Mouse (Mus musculus) lung, adult 2 months (tissue): ENCODE measurements around the gene Msto1. TPM values are rescaled to one million over a fixed set of nuclear protein-coding genes. Genes with fewer than 3 reads are reported as not detected.
A peak's percentile ranks its signal among the peaks of the same experiment; 100 is the strongest.
"Not testable (repeated sequence)": the region's sequence is repeated elsewhere in the genome, so short reads cannot be mapped to it uniquely, and the experiment has no call there.

ENCODE experiments used
- DNase-seq: peaks from one replicate; pipeline ENCODE4 v3.0.0; 2022
- H3K4me1 ChIP-seq: fragments of 200-500 bp; 2 replicates; pipeline ENCODE4 v1.6.1; 2011; ENCODE audit warnings: low read length; ENCODE audit not compliant: control insufficient read depth, insufficient read depth
- H3K4me3 ChIP-seq: fragments of 200-500 bp; replicated peaks from 2 replicates; pipeline ENCODE3; 2011; ENCODE audit warnings: low read depth, mild to moderate bottlenecking, control low read depth, low read length; ENCODE audit errors: extremely low read depth
- CTCF ChIP-seq: fragments of 200-500 bp; IDR thresholded peaks from 2 replicates; pipeline ENCODE4 v1.5.1; 2011; ENCODE audit warnings: mild to moderate bottlenecking, low read length, control low read depth; ENCODE audit not compliant: insufficient read depth
- POLR2A ChIP-seq: fragments of 200-500 bp; IDR thresholded peaks from 2 replicates; pipeline ENCODE4 v1.6.1; 2011; ENCODE audit warnings: low read depth, mild to moderate bottlenecking, control low read depth, low read length, borderline replicate concordance; ENCODE audit errors: extremely low read depth
- WGBS: fragments of 180-500 bp; shearing (Covaris S2); methylation state at CpG from one replicate; pipeline ENCODE4 v1.1.7; 2018; 5-methylcytosine and 5-hydroxymethylcytosine counted together
- polyA plus RNA-seq: library from polyadenylated mRNA; depleted of rRNA; stranded (reverse); fragments of >200 nt; gene quantifications from 2 replicates; pipeline ENCODE4 v1.2.3, GENCODE M21; 2012; rRNA removed

The Msto1 gene
- polyA plus RNA-seq: 24.7 and 33.7 TPM in 2 replicates

- peak; percentile 90 for DNase-seq
- WGBS: under 1% methylated on average over 62 of the region's 62 CpGs
- TF ChIP-seq CTCF (no peak), POLR2A (peak; percentile 96)
- Histone ChIP-seq H3K4me1 (no peaks in the 10 kb centered on the region; the same call in 1 of the 2 replicates), H3K4me3 (peak within 1 kb of the TSS; percentile 87)
These were observed at the start of gene Msto1 for GRCm38 (mm10) chr3:88913511-88914383. Gene Msto1 (minus strand): TSS chr3:88913999.

- H3K4me3 ChIP-seq, H3K4me1 ChIP-seq, DNase-seq: not testable (repeated sequence)
These were observed 49.4 kb upstream of the Msto1 start for GRCm38 (mm10) chr3:88963211-88963610.

DNA sequence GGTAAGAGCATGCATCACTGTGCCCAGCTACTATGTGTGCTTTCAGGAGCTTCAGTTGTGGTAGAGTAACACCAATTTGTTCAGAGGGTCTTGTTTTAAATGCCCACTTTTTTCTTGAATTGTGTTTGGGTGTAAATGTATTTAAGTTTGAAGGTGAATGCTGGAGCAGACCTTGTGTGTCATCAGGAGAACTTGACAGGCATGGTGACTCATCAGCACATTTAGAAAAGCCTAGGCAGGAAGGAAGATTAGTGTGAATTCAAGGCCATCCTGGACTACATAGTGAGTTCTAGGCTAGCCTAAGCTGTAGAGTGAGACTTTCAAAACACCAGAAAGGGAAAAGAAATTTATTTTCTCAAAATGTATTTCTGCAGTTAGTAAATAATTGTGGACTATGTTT, 39.9 kb upstream of the Msto1 start:
- Histone ChIP-seq H3K4me1 (peaks cover 8% of the 10 kb centered on the region), H3K4me3 (no peak overlapping the region)
- no peak for DNase-seq
- TF ChIP-seq CTCF (no peak), POLR2A (no peak)

- TF ChIP-seq CTCF: no peak
- no peak for TF ChIP-seq POLR2A
- no peak overlapping the region for H3K4me3 ChIP-seq
- peaks cover 8% of the 10 kb centered on the region for H3K4me1 ChIP-seq
- no peak for DNase-seq
- WGBS: 59% methylated on average over 4 of the region's 4 CpGs
These were observed 39.4 kb upstream of the Msto1 start for GRCm38 (mm10) chr3:88953246-88953645.

GRCm38 (mm10) chr3:88951327-88951800, 37.6 kb upstream of the Msto1 start:
- TF ChIP-seq CTCF: no peak
- no peak for TF ChIP-seq POLR2A
- WGBS: 2% methylated on average over 5 of the region's 5 CpGs

GRCm38 (mm10) chr3:88950576-88951326, 37.0 kb upstream of the Msto1 start, which contains the start of the genes Ash1l and Dap3:
Gene Ash1l (plus strand): TSS chr3:88950622.
Gene Dap3 (minus strand): TSS chr3:88951181.
- WGBS: under 1% methylated on average over 33 of the region's 64 CpGs
- TF ChIP-seq POLR2A (0 out of 2 replicates have a peak, but pooled peaks have one; percentile 12), CTCF (no peak)

More at GRCm38 (mm10) chr3:88951327-88951800, 37.6 kb upstream of the Msto1 start:
- peaks cover 8% of the 10 kb centered on the region for H3K4me1 ChIP-seq
- no peak for DNase-seq
- peak overlapping the region; percentile 92 for H3K4me3 ChIP-seq

DNA sequence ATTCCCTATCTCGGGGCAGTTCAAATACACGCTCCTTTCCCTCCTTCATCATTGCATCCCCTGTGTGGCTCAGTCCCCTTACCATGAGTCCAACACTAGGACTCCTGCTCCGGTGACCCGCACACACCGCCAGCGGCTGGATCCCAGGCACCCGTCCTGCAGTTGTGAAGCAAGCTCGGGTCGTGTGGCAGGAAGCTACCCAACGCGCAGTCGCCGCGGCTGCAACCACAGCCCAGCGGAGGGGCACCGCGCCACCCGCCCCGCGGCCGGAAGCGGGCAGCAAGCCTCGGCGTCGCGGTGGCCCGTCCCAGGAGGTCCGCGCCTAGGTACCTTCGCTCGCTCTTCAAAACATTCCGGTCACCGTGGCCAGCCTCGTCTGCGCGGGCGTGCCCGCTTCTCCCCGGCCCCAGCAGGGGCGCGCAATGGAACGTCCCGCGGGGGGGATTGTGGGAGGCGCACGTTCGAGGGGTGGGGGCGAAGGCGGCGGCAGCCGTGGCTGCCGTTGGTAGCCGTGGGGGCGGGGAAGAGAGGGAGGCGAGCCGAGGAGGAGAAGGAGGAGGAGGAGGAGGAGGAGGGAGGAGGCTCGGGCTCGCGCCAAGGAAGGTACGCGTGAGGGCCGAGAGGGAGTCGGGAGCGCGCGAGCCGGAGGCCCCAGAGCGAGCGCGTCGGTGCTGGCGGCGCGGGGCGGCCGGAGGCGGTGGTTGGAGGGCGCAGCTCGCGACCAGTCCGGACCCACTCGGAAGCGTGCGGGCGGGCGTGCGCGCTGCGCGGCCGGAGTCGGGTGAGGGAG, 36.2 kb upstream of the Msto1 start:
- Histone ChIP-seq H3K4me3 (peak overlapping the region; percentile 92), H3K4me1 (peaks cover 8% of the 10 kb centered on the region)
- TF ChIP-seq CTCF (no peak), POLR2A (peak; percentile 93)
- DNase-seq: peak; percentile 87
- WGBS: under 1% methylated on average over 67 of the region's 92 CpGs

More at GRCm38 (mm10) chr3:88950576-88951326, 37.0 kb upstream of the Msto1 start, which contains the start of the genes Ash1l and Dap3:
- Histone ChIP-seq H3K4me1 (peaks cover 8% of the 10 kb centered on the region), H3K4me3 (peak within 1 kb of the TSS; percentile 92)
- peak; percentile 86 for DNase-seq

GRCm38 (mm10) chr3:88944109-88944508, 30.3 kb upstream of the Msto1 start:
- no peaks in the 10 kb centered on the region for H3K4me1 ChIP-seq
- DNase-seq: no peak
- no peak overlapping the region for H3K4me3 ChIP-seq
- TF ChIP-seq POLR2A (no peak), CTCF (no peak)
- 96% methylated on average over 4 of the region's 4 CpGs for WGBS
